Mouse (Mus musculus): ENCODE data around the gene Tmem14a.

Tmem14a gene

GRCm38 (mm10) chr1:21218489-21218919, at the start of gene Tmem14a:
Tmem14a (plus strand) TSS chr1:21218575.
- peak; percentile 98 for DNase-seq

- DNase-seq = peak; percentile 66
Observed at GRCm38 (mm10) chr1:21185196-21185595, 33.2 kb upstream of the Tmem14a start.

DNA sequence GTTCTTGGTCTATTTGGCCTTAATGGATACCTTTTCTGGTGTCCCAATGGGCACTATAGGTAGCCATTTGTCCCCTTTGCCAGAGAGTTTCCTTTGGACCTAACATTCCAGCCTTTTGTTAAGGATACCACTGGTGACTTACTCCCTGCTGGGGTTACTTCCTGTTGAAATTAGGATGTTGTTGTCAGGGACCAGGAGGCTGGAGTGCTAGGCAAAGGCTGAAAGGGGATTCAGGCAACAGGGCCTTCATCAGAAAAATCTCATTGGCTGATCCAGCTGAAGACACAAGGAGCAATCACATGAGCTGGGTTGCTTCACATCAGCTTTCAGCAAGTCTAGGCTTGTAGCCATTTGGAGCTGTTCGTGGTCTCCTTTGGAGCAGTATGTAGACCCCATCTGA, 12.1 kb upstream of the Tmem14a start:
- DNase-seq = no peak

DNA sequence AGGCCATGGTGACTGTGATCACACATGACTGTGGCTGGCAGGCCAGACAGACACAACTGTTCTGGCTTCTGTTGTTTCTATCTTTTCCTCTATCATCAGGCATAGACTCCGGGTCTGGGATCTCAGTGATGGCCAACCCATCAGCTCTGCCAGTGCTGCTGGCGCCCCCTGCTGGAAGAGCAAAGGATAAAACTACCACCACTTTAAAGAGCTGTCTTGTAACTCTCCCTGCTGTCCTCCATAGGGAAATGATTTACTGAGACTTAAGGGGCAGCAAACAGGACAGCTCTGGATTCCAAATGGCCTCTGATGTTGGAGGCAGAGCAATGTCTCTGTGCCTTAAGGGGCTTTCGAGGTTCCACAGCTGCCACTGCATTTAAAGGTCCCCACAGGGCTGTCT, 4.8 kb upstream of the Tmem14a start:
- DNase-seq = peak; percentile 12

DNA sequence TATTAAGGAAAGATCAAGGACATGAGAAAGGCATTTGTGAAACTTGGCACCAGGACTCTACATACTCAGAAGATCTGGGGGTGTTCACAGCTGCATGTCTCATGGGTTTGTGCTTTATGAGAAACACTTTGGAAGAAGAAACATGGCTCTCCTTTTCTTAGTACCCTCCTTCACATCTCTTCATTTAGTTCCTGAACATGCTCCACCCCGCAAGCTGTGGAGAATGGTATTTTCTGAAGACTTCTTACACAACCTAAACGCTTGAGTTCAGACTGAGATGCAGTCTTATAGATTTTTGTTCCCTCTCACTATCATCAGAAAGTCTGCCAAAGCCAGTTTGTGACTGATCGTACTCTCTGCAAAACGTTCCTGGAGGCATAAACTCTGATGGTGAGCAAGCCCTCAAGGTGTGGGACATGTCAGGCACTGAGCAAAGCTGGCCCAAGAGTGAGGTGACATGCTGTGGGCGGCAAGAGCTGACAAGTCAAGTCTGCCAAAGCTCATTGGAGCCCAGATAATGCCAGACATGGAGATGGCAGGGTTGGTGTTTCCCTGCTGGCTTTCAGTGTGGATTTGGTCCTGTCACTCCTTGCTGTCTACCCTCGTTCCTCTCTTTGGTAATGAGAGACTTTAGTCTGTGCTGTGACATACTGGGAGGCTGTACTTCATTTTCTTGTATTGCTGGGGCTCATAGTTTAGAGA, 4.2 kb upstream of the Tmem14a start:
- DNase-seq = peak; percentile 46

DNA sequence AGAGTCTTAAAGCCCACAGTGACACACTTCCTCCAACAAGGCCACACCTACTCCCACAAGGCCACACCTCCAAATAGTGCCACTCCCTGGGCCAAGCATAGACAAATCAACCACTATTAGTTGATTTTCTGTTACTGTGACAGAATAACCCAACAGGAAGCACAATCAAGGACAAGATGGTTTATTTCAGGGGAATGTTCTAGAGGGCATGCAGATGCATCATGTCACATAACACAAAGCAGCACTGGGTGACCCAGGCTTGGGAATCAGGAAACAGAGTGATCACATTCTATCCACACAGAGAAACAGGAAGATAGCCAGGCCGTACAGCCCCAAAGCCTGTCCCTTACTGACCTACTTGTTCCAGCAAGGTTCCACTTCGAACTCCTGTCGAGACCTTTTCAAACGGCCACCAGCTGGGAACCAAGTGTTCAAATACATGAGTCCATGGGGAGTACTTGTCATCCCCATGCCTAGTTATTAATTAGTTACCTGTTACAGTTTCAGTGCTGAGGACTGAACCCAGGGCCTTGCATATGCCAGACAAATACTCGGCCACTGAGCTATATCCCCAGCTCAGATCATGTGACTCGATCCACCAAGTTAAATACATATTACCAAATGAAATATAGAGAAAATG, 9.5 kb downstream of the Tmem14a start:
- DNase-seq = peak; percentile 74

- DNase-seq = peak; percentile 58
Observed at GRCm38 (mm10) chr1:21228740-21229722, 10.7 kb downstream of the Tmem14a start.

DNA sequence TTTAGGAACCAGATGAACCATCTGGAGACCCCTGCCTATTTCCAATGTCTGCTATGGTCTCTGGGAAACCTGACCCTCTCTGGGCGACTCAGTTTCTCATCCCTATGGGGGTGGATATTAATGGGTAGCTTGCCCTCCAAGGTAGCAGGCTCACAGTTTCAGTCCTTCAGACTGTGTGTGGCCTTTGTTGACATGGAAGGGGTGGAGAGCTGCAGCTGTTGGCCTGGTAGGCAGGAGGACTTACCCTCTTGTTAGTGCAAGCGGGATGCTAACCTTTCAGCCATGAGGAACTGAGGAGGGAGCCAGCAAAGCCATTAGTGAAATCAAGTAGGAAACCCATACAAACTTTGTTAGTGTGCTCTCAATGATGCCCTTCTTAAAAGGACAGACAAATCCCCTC, 12.0 kb downstream of the Tmem14a start:
- DNase-seq = peak; percentile 67

GRCm38 (mm10) chr1:21231744-21232464, 13.5 kb downstream of the Tmem14a start:
- peak; percentile 90 for DNase-seq

GRCm38 (mm10) chr1:21232516-21232915, 14.1 kb downstream of the Tmem14a start:
- peak; percentile 80 for DNase-seq

GRCm38 (mm10) chr1:21235359-21235758, 17.0 kb downstream of the Tmem14a start:
- DNase-seq = peak; percentile 30

GRCm38 (mm10) chr1:21239911-21240898, 21.8 kb downstream of the Tmem14a start, which contains the start of gene Gsta3:
Gsta3 (plus strand) TSS chr1:21240589.
- peak; percentile 94 for DNase-seq

GRCm38 (mm10) chr1:21241096-21241495, 22.7 kb downstream of the Tmem14a start:
- peak; percentile 86 for DNase-seq

GRCm38 (mm10) chr1:21244290-21244960, 26.1 kb downstream of the Tmem14a start:
- peak; percentile 83 for DNase-seq

DNA sequence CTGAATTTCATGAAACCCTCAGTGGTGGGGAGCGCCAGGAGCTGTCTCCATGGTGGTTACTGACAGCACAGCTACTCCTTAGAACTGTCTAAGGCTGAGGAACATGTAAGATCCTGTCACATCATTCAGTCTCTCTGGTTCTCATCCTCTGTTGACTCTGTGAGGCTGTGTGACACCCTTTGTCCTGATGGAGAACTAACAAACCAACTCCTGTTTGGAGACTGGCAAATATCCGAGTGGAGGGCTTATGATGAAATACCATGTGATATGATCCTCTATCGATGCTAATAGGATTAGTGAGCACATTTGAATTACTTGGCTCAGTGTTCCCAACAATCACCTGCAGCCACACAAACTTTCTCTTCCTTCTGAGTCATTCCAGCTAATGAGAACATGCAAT, 27.8 kb downstream of the Tmem14a start:
- peak; percentile 63 for DNase-seq

DNA sequence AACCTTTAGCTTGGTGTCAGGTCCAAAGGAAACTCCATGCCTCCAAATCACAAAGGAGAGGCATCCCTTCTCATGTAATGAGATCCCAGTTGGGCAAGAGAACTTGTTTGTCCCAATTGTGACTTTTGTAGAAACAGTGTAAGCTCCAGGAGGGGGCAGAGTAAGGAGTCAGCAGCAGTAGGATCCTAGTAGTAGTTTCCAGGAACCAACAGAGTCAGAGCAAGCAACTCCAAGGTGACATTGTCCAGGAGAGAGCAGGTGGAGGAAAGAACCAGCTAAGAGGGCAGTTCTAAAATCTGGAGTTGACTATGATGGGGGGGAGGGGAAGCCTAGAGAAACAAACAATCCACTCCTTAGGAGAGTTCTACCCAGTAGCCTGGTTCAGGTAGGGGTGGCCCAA, 29.5 kb downstream of the Tmem14a start:
- DNase-seq = peak; percentile 69

GRCm38 (mm10) chr1:21248560-21249390, 30.4 kb downstream of the Tmem14a start:
- peak; percentile 68 for DNase-seq

GRCm38 (mm10) chr1:21251661-21252060, 33.3 kb downstream of the Tmem14a start:
- DNase-seq = peak; percentile 64

DNA sequence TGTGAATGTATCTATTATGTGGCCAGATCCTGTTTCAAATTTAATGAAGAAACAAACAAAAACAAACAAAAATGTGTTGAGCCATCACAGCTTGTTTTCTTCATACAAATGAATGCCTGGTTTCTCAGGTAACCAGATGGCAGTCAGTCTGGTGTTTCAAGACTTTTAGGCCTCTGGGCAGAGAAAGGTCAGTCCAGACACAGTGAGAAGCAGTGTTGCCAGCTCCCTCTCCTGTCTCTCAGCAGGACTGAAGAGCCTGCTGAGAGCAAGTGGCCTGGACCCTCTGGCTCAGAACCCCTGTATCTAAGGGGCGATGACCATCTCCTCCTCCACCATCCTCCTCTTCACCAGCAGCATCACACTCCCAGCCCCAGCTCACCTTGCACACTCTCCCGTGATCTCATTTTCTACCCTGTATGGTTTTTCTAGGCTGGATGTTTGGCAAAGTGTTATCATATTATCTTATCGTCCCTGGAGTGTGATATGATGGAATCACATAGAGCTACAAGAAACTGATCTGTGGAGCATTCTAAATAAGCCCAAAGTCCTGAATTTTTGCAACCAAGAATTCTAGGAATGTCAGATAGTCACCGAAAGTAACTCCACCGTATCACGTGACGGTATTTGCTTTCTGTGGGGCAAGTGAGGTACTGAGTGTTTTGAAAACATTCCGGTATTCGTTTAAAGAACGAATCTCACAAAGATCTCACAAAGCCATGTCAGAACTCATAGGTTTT, 34.4 kb downstream of the Tmem14a start:
- peak; percentile 60 for DNase-seq

Measured in heart, adult 11 months (tissue).